Mouse (Mus musculus): Measurements from ENCODE around the gene Car6. TPM values are rescaled to one million over a fixed set of nuclear protein-coding genes. Genes with fewer than 3 reads are reported as not detected.

Car6 gene
- polyA plus RNA-seq, 1 experiment, result not detected

- H3K27ac ChIP-seq (replicated peaks; ENCODE audit: low read depth, low read length), result no peak overlapping the region
- H3K4me3 ChIP-seq (ENCODE audit: insufficient read depth, low read depth, low read length), result no peak overlapping the region
- H3K4me1 ChIP-seq (ENCODE audit: control insufficient read depth, insufficient read depth, insufficient read length, low read length), result no peaks in the 10 kb centered on the region
Observed at GRCm38 (mm10) chr4:150217935-150218334, 16.8 kb upstream of the Car6 start.

DNA sequence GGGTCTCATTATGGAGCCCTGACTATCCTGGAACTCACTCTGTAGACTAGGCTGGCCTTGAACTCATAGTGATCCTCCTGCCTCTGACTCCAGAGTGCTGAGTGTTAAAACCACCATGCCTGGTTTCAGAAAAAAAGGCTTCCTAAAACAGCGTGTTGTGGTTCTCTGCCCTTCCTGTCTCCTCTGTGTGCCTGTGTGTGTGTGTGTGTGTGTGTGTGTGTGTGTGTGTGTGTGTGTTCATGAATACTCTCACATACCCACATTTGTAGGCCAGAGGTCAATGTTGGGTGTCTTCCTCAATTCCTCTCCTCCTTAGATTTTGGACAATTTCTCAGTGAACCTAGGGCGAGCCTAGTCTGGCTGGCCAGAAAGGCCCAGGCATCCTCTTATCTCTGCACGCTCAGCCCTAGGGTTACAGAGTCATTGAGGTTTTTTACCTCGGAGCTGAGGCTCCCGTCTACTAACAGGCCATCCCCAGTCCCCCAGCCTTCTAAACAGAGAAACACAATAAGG lies 16.0 kb upstream of the Car6 start:
- no peaks in the 10 kb centered on the region for H3K4me1 ChIP-seq (ENCODE audit: control insufficient read depth, insufficient read depth, insufficient read length, low read length)
- H3K27ac ChIP-seq (replicated peaks; ENCODE audit: low read depth, low read length), result no peak overlapping the region
- H3K4me3 ChIP-seq (ENCODE audit: insufficient read depth, low read depth, low read length), result no peak overlapping the region

GRCm38 (mm10) chr4:150216423-150216822 lies 15.3 kb upstream of the Car6 start:
- Histone ChIP-seq H3K4me1 (ENCODE audit: control insufficient read depth, insufficient read depth, insufficient read length, low read length) (no peaks in the 10 kb centered on the region), H3K27ac (replicated peaks; ENCODE audit: low read depth, low read length) (no peak overlapping the region), H3K4me3 (ENCODE audit: insufficient read depth, low read depth, low read length) (no peak overlapping the region)

GRCm38 (mm10) chr4:150213910-150214309 lies 12.8 kb upstream of the Car6 start:
- Histone ChIP-seq H3K4me1 (ENCODE audit: control insufficient read depth, insufficient read depth, insufficient read length, low read length) (no peaks in the 10 kb centered on the region), H3K4me3 (ENCODE audit: insufficient read depth, low read depth, low read length) (no peak overlapping the region), H3K27ac (replicated peaks; ENCODE audit: low read depth, low read length) (no peak overlapping the region)

DNA sequence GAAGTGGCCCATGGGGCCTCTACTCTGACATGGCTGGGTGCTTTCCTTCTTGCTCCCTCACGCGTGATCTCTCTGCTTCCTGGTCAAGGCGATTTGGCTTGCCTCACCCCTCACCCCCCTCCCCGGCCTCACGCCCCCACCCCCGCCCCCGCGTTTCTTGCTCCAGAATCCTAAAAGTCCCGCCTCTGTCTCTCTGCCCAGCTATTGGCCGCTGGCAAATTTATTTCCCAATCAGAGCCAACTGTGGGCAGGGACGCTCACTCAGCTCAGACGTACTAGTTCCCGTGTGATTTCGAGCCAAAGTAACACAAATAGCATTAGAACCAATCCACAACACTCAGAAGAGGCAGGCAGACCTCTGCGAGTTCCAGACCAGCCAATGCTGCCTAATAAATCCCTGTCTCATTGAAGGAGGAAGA lies 11.4 kb upstream of the Car6 start:
- no peaks in the 10 kb centered on the region for H3K4me1 ChIP-seq (ENCODE audit: control insufficient read depth, insufficient read depth, insufficient read length, low read length)
- H3K27ac ChIP-seq (replicated peaks; ENCODE audit: low read depth, low read length), result peak overlapping the region; percentile 15
- peak overlapping the region; percentile 13 for H3K4me3 ChIP-seq (ENCODE audit: insufficient read depth, low read depth, low read length)

DNA sequence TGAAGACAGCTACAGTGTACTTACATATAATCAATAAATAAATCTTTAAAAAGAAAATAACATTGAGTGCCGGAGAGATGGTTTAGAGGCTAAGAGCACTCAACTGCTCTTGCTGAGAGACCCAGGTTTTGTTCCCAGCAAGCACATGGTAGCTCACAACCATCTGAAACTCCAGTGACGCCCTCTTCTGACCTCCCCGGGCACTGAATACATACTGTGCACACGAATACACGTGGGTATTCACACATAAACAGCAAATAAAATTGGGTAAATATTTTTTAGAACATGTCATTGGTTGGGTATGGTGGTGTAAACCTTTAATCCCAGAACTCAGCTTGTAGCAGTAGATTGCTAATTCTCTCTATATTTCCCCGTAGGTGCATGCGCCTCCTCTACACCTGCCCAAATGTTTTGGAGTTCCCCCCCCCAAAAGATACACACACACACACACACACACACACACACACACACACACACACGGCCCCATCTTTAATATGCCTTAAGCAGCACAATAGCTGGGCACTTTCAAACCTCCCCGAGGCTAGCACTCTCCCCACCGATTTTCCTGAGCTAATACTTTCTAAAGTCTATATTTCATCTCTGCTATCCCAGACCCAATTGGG lies 10.9 kb upstream of the Car6 start:
- Histone ChIP-seq H3K4me1 (ENCODE audit: control insufficient read depth, insufficient read depth, insufficient read length, low read length) (no peaks in the 10 kb centered on the region), H3K27ac (replicated peaks; ENCODE audit: low read depth, low read length) (peak overlapping the region; percentile 23; the same call in 1 of the 2 replicates), H3K4me3 (ENCODE audit: insufficient read depth, low read depth, low read length) (no peak overlapping the region)

GRCm38 (mm10) chr4:150210306-150210705 lies 9.2 kb upstream of the Car6 start:
- no peak overlapping the region for H3K27ac ChIP-seq (replicated peaks; ENCODE audit: low read depth, low read length)
- H3K4me3 ChIP-seq (ENCODE audit: insufficient read depth, low read depth, low read length), result no peak overlapping the region
- H3K4me1 ChIP-seq (ENCODE audit: control insufficient read depth, insufficient read depth, insufficient read length, low read length), result no peaks in the 10 kb centered on the region

DNA sequence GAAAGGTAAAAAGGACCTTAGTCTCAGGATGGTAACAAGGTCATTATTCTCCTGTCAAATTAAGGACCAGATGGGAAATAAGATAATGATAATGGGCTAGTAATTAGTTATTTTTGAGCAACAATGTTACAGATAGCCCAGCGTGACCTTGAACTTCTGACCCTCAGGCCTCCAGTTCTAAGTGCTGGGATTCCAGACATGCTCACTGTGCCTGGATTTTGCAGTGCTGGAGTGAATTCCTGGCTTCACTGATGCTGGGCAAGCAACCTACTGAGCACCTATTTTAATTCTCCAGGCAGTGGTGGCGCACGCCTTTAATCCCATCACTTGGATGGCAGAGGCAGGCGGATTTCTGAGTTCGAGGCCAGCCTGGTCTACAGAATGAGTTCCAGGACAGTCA lies 8.6 kb upstream of the Car6 start:
- no peak overlapping the region for H3K4me3 ChIP-seq (ENCODE audit: insufficient read depth, low read depth, low read length)
- no peaks in the 10 kb centered on the region for H3K4me1 ChIP-seq (ENCODE audit: control insufficient read depth, insufficient read depth, insufficient read length, low read length)
- H3K27ac ChIP-seq (replicated peaks; ENCODE audit: low read depth, low read length), result no peak overlapping the region

DNA sequence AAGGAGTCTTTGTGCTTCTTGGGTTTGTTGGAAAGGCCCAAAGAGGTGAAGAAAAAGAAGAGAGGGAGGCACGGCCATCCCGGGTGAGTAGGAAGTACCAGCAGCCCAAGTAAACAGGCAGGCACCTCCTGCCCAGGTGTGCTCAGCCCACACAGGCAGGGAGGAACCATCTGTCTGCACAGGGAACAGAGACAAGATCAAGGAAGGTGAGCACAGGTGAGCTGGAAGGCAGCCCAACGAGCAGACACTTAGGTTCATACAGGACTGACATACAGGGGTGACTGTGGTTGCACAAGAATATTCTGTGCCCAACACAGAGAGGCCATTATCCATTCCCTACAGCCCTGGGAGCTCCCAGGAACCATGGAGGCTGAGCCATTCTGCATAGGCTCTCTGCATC lies 3.7 kb upstream of the Car6 start:
- Histone ChIP-seq H3K4me3 (ENCODE audit: insufficient read depth, low read depth, low read length) (no peak overlapping the region), H3K27ac (replicated peaks; ENCODE audit: low read depth, low read length) (no peak overlapping the region), H3K4me1 (ENCODE audit: control insufficient read depth, insufficient read depth, insufficient read length, low read length) (no peaks in the 10 kb centered on the region)

DNA sequence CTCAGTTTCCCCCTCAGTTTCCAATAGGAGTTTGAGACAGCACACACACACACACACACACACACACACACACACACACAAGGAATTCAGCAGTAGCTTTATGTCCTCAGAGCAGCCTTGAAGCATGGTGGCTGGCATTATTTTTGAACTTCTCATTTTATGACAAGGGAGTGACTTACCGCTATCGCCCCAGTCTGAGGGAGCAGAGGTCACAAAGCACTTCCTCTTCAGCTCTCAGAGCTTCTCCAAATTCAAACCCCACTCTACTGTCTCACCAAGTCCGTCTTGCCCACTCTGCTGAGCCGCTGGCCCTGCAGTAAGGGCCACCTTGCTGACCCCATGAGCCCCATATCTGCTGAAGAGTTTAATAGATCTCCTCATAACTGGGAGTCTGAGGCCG lies 1.6 kb upstream of the Car6 start:
- H3K4me1 ChIP-seq (ENCODE audit: control insufficient read depth, insufficient read depth, insufficient read length, low read length), result no peaks in the 10 kb centered on the region
- no peak overlapping the region for H3K4me3 ChIP-seq (ENCODE audit: insufficient read depth, low read depth, low read length)
- H3K27ac ChIP-seq (replicated peaks; ENCODE audit: low read depth, low read length), result peak overlapping the region; percentile 57

GRCm38 (mm10) chr4:150198268-150198667 lies 2.9 kb downstream of the Car6 start:
- no peak overlapping the region for H3K27ac ChIP-seq (replicated peaks; ENCODE audit: low read depth, low read length)
- H3K4me1 ChIP-seq (ENCODE audit: control insufficient read depth, insufficient read depth, insufficient read length, low read length), result no peaks in the 10 kb centered on the region
- H3K4me3 ChIP-seq (ENCODE audit: insufficient read depth, low read depth, low read length), result no peak overlapping the region

DNA sequence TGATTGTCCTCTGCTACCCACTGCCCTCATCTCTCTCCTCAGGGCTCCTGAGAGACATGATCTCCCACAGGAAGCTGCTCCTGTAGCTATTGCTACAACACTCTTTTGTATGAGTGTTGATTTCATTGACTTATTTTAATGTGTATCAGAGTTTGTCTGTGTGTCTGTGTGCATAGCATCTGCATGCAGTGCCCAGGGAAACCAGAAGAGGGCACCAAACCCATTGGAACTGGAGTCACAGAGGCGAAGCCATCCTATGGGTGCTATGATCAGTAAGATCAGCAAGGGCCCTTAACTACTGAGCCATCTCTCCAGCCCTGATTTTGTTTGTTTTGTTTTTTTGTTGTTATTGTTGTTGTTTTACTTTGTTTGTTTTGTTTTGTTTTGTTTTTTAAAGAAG lies 7.2 kb downstream of the Car6 start:
- H3K4me3 ChIP-seq (ENCODE audit: insufficient read depth, low read depth, low read length), result no peak overlapping the region
- H3K27ac ChIP-seq (replicated peaks; ENCODE audit: low read depth, low read length), result no peak overlapping the region
- no peaks in the 10 kb centered on the region for H3K4me1 ChIP-seq (ENCODE audit: control insufficient read depth, insufficient read depth, insufficient read length, low read length)

DNA sequence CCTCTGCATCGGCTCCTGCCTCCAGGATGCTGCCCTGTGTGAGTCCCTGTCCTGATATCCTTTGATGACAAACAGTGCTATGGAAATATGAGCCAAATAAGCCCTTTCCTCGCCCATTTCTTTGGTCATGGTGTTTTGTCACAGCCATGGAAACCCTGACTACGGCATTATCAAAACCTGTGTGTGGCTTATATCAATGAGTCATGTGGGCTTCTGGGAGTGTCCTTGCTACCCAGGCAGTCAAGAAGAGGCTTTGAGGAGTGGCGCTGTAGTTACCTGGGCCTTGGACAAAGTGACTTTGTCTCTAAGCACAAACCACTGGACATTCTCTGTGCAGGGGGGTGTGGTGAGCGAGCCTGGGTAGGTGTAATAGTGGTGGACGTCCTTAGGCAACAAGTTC lies 8.9 kb downstream of the Car6 start:
- H3K4me3 ChIP-seq (ENCODE audit: insufficient read depth, low read depth, low read length), result no peak overlapping the region
- H3K4me1 ChIP-seq (ENCODE audit: control insufficient read depth, insufficient read depth, insufficient read length, low read length), result no peaks in the 10 kb centered on the region

GRCm38 (mm10) chr4:150188236-150188635 lies 12.9 kb downstream of the Car6 start:
- Histone ChIP-seq H3K4me1 (ENCODE audit: control insufficient read depth, insufficient read depth, insufficient read length, low read length) (no peaks in the 10 kb centered on the region), H3K27ac (replicated peaks; ENCODE audit: low read depth, low read length) (no peak overlapping the region), H3K4me3 (ENCODE audit: insufficient read depth, low read depth, low read length) (no peak overlapping the region)

More for the DNA sequence above, 8.9 kb downstream of the Car6 start:
- no peak overlapping the region for H3K27ac ChIP-seq (replicated peaks; ENCODE audit: low read depth, low read length)

DNA sequence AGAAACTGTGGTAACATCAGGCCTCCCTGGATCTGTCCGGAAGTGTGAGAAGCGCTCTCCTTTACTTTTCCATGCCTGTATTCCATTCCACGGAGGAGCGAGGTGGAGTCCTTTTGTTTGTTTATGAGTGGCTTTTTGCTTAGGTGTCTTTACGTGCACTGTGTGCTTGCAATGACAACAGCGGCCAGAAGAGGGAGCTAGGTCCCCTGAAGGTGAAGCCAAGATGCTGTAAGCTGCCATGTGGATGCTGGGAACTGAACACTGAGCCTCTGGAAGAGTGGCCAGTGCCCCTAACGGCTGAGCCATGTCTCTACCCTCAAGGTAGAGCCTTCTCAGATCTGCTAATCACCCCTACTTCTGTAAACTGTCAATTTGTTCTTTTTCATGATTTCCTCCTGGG lies 19.8 kb downstream of the Car6 start:
- Histone ChIP-seq H3K4me3 (ENCODE audit: insufficient read depth, low read depth, low read length) (no peak overlapping the region), H3K4me1 (ENCODE audit: control insufficient read depth, insufficient read depth, insufficient read length, low read length) (no peaks in the 10 kb centered on the region), H3K27ac (replicated peaks; ENCODE audit: low read depth, low read length) (no peak overlapping the region)

GRCm38 (mm10) chr4:150178131-150178530 lies 23.0 kb downstream of the Car6 start:
- H3K4me1 ChIP-seq (ENCODE audit: control insufficient read depth, insufficient read depth, insufficient read length, low read length), result no peaks in the 10 kb centered on the region
- no peak overlapping the region for H3K27ac ChIP-seq (replicated peaks; ENCODE audit: low read depth, low read length)
- H3K4me3 ChIP-seq (ENCODE audit: insufficient read depth, low read depth, low read length), result no peak overlapping the region
